Mouse (Mus musculus) bone marrow, adult 2 months (tissue): Measurements from ENCODE around the gene Sema4a. TPM values are rescaled to one million over a fixed set of nuclear protein-coding genes. Genes with fewer than 3 reads are reported as not detected.

Experiments used
- H3K27ac ChIP-seq: fragments of 200-500 bp; 2 replicates; pipeline ENCODE4 v1.5.1; 2012; ENCODE audit warnings: low read depth, mild to moderate bottlenecking, control low read depth, inconsistent platforms, low read length; ENCODE audit not compliant: control insufficient read depth, poor library complexity, insufficient read depth
- H3K4me1 ChIP-seq: fragments of 200-500 bp; 2 replicates; pipeline ENCODE4 v1.6.1; 2011; ENCODE audit warnings: low read length; ENCODE audit not compliant: control insufficient read depth, insufficient read depth
- H3K4me3 ChIP-seq: fragments of 200-500 bp; replicated peaks from 2 replicates; pipeline ENCODE3; 2011; ENCODE audit warnings: mild to moderate bottlenecking, low read depth, low read length, control low read depth; ENCODE audit not compliant: control insufficient read depth
- CTCF ChIP-seq: fragments of 200-500 bp; IDR thresholded peaks from 2 replicates; pipeline ENCODE4 v1.5.1; 2011; ENCODE audit warnings: low read length, control low read depth; ENCODE audit not compliant: control insufficient read depth, insufficient read depth
- POLR2A ChIP-seq: fragments of 200-500 bp; IDR thresholded peaks from 2 replicates; pipeline ENCODE4 v1.6.1; 2011; ENCODE audit warnings: low read depth, mild to moderate bottlenecking, control low read depth, low read length, borderline replicate concordance; ENCODE audit not compliant: control insufficient read depth
- WGBS: fragments of 180-500 bp; shearing (Covaris S2); methylation state at CpG from one replicate; pipeline ENCODE4 v1.1.7; 2018; 5-methylcytosine and 5-hydroxymethylcytosine counted together
- polyA plus RNA-seq: library from polyadenylated mRNA; stranded (reverse); fragments of >200 nt; gene quantifications from 2 replicates; pipeline ENCODE4 v1.2.4, GENCODE M21; 2011; ENCODE audit warnings: low replicate concordance; ENCODE audit not compliant: missing spikeins, insufficient read depth, insufficient read length

Gene Sema4a
- polyA plus RNA-seq, 1 experiment = 131 TPM

DNA sequence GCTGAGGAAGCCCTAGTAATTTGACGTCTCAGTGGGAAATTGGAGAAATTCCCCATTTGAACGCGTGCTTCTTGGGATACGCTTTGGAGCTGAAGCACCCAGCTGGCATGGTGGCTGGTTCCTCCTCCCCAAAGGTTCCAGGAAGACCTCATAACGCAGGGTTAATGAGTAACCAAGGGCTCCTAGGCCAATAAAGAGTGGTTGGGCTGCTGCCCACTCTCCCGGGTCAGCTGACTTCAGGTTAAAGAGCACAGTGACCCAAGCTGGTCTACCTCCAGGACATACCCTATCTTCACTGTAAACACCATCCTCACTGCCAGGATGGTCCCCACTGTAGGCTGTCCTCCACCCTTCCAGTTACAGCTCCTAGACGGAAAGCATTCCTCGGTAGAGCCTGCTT is 4.7 kb downstream of the Sema4a start:
- H3K4me3 ChIP-seq = no peak overlapping the region
- 85% methylated on average over 8 of the region's 8 CpGs for WGBS
- no peak for TF ChIP-seq CTCF
- TF ChIP-seq POLR2A = no peak
- H3K27ac ChIP-seq = no peak overlapping the region
- peaks cover 3% of the 10 kb centered on the region; the same call in 1 of the 2 replicates for H3K4me1 ChIP-seq

DNA sequence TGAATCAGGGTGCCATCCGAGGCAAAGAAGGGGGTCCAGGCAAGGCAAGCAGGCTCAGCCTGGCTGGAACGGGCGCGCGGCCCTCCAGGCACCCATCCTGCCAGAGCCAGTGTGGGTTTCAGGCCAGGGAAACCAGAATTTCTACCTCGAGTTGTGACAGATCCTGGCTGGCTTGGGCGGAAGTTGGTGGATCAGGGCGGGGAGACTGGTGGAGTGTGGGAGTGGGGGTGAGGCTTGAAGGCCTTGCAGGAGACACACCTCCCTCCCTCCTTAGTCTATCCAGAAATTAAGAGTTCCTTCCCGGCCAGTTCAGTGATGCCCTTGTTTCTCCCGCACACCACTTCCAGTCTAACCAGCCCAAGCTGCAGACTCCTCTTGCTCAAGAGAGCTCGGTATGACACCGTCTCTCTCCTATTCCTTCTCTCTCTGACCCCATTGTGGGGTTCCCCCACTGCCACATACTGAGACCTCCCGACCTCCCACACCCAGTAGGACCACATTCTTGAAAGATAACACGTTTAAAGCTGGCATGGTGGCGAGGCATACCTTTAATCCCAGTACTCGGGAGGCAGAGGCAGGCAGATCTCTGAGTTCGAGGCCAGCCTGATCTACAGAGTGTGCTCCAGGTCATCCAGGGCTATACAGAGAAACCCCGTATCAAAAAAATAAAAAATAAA is 5.3 kb downstream of the Sema4a start:
- TF ChIP-seq POLR2A (no peak), CTCF (no peak)
- H3K4me1 ChIP-seq = peaks cover 3% of the 10 kb centered on the region; the same call in 1 of the 2 replicates
- peak overlapping the region; percentile 94 for H3K27ac ChIP-seq
- 50% methylated on average over 18 of the region's 18 CpGs for WGBS
- peak overlapping the region; percentile 73 for H3K4me3 ChIP-seq

DNA sequence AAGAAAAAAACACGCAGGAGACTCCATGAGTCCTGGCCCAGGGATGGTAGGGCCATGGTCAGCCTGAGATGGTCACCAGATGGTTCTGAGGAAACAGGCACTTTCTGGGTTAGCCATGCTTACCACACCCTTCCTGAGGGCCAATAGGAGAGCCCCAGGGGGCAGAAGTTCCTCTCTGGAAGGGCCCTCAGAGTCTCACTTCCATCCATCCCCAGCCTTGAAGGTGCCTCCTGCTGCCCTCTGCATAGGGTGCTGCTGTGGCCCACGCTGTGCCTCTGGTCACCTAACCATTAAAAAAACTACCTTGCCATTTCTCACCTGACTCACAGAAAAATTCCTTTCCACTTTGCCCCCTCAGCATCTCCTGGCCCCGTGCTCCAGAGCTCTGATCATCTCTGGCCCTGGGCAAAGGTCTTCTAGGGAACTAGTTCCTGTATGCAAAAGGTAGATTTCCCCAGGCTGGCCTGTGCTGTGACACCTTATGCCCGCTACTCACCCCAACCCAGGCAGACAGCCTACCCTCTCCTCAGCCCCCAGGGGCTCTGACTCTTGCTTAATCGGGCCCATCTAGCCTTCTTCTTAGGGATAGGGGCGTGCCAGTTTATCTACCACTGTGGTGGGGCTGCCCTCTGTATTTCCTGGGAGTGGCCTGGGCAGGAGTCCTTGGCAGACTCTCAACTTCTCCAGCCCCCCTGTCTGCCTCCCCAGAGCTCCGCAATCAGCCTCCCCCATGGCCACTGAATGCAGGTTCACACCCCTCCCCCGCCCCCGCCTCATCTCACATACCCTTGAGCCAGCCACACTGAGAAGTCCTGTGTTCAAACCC is 6.0 kb downstream of the Sema4a start:
- Histone ChIP-seq H3K4me3 (peak overlapping the region; percentile 73), H3K27ac (peak overlapping the region; percentile 94), H3K4me1 (no peaks in the 10 kb centered on the region; the same call in 1 of the 2 replicates)
- TF ChIP-seq CTCF (no peak), POLR2A (no peak)
- 12% methylated on average over 9 of the region's 9 CpGs for WGBS

DNA sequence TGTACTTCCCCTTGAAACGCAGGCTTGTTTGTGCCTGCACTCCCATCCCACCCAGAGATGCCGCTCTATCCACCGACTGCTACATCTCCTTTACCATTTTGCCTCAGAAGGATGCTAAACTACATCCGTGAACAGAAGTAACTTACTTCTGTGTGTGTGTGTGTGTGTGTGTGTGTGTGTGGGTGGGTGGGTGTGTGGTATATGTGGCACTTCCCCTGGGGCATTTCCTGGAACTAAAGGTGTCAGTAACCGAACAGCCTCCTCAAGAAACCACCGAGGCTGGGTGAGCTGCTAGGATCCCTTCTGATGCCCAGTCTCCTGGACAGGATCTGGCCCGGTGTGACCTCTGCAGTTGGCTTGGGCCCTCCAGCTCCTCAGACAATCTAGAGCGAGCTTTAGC is 7.0 kb downstream of the Sema4a start:
- 15% methylated on average over 8 of the region's 8 CpGs for WGBS
- Histone ChIP-seq H3K4me3 (peak overlapping the region; percentile 73), H3K27ac (peak overlapping the region; percentile 94), H3K4me1 (no peaks in the 10 kb centered on the region; the same call in 1 of the 2 replicates)
- TF ChIP-seq POLR2A (no peak), CTCF (no peak)

DNA sequence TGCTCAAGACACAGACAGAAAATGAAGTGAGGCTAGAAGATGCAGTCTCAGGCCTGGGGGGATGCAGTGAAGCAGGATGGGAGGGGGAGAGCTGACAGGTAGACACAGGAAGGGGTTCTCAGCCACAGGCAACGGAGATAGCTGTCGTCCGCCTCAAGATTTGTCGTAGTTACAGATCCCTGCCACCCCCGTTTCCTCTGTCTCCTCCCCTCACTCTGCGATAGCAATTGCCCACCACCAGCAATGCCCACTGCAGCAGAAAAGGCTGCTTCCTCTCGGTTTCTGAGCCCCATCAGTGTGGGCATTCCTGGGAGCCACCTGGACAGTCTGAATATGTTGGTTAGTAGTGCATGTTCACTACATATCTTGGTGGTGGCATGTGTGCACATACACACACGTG is 7.6 kb downstream of the Sema4a start:
- H3K4me3 ChIP-seq = peak overlapping the region; percentile 73
- no peaks in the 10 kb centered on the region; the same call in 1 of the 2 replicates for H3K4me1 ChIP-seq
- peak overlapping the region; percentile 23; the same call in 1 of the 2 replicates for H3K27ac ChIP-seq
- WGBS = 9% methylated on average over 8 of the region's 8 CpGs
- TF ChIP-seq CTCF = no peak
- TF ChIP-seq POLR2A = no peak

DNA sequence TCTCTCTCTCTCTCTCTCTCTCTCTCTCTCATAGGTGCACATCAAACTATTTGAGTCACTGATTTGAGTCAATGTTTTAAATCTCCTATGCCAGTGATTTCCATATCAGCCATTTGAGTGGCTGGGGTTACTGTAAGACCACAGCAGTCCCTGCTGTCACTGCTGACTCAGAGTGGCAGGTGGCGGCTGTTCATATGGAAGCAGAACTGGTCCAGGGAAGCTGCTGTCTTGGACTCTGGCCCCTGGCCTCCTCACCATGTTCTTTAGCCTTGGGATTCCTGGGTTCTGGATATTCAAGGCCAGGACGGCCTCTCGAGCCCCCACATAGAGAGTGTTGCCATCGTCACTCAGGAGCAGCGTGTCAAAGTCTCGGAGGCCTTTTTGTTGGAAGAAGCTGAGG is 8.3 kb downstream of the Sema4a start:
- H3K4me3 ChIP-seq = no peak overlapping the region
- WGBS = 70% methylated on average over 6 of the region's 6 CpGs
- H3K27ac ChIP-seq = peak overlapping the region; percentile 15; the same call in 1 of the 2 replicates
- no peak for TF ChIP-seq CTCF
- TF ChIP-seq POLR2A = no peak
- H3K4me1 ChIP-seq = no peaks in the 10 kb centered on the region; the same call in 1 of the 2 replicates

- WGBS = 17% methylated on average over 5 of the region's 5 CpGs
- Histone ChIP-seq H3K27ac (no peak overlapping the region), H3K4me1 (no peaks in the 10 kb centered on the region; the same call in 1 of the 2 replicates), H3K4me3 (no peak overlapping the region)
- no peak for TF ChIP-seq CTCF
- TF ChIP-seq POLR2A = no peak
Observed at GRCm38 (mm10) chr3:88452246-88452645, 8.7 kb downstream of the Sema4a start.

DNA sequence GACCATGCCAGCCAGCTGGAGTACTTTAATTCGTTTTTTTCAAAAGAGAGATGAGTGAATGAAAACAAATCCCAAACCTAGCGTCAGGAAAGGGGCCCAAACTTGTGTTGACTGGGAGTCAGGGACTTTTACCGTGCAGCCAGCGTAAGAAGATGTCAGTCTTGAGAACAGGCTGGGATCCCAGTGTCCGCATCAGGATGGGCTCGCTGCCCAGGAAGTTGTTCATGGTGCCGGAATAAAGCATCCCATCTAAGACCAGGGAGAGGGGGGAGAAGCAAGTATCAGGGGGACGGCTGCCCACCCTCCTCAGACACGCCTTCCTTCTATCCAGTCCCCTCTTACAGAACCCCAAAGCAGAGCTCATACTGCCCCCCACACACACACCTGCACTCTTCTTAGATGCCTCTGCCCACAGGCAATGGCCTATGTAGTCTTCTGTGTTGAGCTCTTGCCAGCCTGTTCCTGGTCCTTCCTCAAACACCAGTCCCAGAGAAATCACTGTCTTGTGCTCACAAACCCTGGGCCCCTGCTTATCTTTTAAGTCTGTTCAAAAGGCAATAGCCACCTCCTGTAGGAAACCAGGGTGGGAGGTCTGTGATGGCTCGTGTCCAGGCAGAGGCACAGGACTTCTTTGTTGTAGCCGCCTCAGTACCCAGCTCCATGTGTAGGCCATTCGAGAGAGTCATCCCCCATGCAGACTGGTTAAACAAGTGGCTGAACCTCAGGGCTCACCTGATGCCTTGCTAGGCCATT is 10.4 kb downstream of the Sema4a start:
- 80% methylated on average over 12 of the region's 12 CpGs for WGBS
- Histone ChIP-seq H3K27ac (no peak overlapping the region), H3K4me3 (no peak overlapping the region), H3K4me1 (peaks cover 2% of the 10 kb centered on the region; the same call in 1 of the 2 replicates)
- TF ChIP-seq CTCF (no peak), POLR2A (no peak)
